Mouse (Mus musculus): ENCODE measurements at regions not wholly inside any gene's neighbourhood (a gene's known extent, or its start where the extent isn't known, plus 50 kb on each side); places are given as distances from the start of the nearest gene placed in this dataset.

DNA sequence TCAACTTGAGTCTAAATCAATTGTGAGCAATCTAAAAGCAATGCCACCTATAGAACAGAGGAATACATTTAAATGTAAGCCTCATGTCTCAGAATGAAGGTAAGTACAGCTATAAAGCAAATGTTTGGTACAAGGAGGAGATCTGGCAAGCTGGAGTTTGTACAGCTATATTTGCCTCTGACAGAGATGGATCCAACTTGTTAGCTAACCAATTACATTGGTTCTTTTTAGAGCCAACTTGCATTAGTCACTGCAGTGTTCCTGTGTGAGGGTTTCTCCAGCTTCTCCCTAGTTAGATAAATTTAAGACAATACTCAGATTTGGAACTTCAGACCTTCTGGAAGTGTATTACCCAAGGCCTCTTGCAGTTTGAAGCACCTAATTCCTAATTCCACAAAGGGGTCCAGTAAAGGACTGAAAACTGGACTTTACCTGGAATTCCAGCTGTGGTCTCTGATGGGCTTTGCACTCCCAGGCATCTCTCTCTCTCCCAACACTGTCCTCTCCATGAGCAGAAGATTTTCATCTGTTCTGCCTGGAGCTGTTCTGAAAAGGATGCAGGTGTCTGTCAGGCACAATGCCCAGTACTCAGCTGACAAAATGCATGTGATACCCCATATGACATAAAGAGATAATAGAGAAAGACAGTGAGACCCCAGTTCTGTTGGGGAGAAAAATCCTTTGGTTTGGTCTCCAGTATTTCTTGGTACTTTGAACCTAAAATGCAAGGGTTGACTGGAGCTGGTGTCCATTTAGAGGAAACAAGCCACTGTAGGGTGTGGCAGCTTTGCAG lies 379.1 kb upstream of the Cobl start:
- no peaks in the 10 kb centered on the region for H3K4me1 ChIP-seq (replicated peaks; ENCODE audit: control insufficient read depth in 2 of 2, insufficient read depth in 2 of 2, low read length in 1 of 2)
- ATAC-seq (ENCODE audit: insufficient read depth) = no peak
- no peaks in the 10 kb centered on the region for H3K27me3 ChIP-seq (ENCODE audit: control insufficient read depth, insufficient read depth, low read length)
- no peaks in the 10 kb centered on the region for H3K9me3 ChIP-seq (ENCODE audit: control insufficient read depth, low read length)
- H3K4me3 ChIP-seq (ENCODE audit: insufficient read depth in 1 of 2, low read depth in 2 of 2, low read length in 2 of 2) = no peak overlapping the region
- no peaks in the 10 kb centered on the region for H3K36me3 ChIP-seq (replicated peaks; ENCODE audit: control insufficient read depth, insufficient read depth, low read depth)
- no peak overlapping the region for H3K4me2 ChIP-seq (ENCODE audit: low read depth)
- DNase-seq (ENCODE audit: low read depth in 3 of 3, low spot score in 3 of 3) = no peak
- no peak overlapping the region for H3K27ac ChIP-seq
- H3K9ac ChIP-seq (replicated peaks) = no peak overlapping the region
- TF ChIP-seq CTCF (IDR thresholded peaks at IDR 0.05; ENCODE audit: low read depth) (no peak), EP300 (IDR thresholded peaks at IDR 0.05; ENCODE audit: low read depth) (no peak)

DNA sequence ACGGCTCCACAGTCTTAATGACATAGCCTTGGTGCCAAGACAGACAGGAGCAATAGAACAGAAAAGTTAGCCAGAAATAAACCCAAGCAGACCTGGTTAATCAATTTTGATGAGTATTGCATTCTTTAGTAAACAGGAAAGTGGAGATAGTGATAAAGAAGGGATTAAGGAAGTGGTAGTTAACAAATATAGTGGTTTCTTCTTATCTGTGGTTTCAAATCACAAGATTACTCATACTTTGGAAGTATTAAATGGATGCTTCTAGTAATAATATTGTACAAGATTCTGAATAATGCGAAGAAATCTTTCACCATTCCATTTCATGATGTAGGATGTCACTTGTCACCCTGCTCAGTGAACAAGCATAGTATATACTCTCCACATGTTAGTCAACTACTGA lies 376.6 kb upstream of the Cobl start:
- Histone ChIP-seq H3K4me2 (ENCODE audit: low read depth) (no peak overlapping the region), H3K27ac (no peak overlapping the region), H3K4me1 (replicated peaks; ENCODE audit: control insufficient read depth in 2 of 2, insufficient read depth in 2 of 2, low read length in 1 of 2) (no peaks in the 10 kb centered on the region), H3K27me3 (ENCODE audit: control insufficient read depth, insufficient read depth, low read length) (no peaks in the 10 kb centered on the region), H3K9me3 (ENCODE audit: control insufficient read depth, low read length) (no peaks in the 10 kb centered on the region), H3K36me3 (replicated peaks; ENCODE audit: control insufficient read depth, insufficient read depth, low read depth) (no peaks in the 10 kb centered on the region), H3K9ac (replicated peaks) (no peak overlapping the region), H3K4me3 (ENCODE audit: insufficient read depth in 1 of 2, low read depth in 2 of 2, low read length in 2 of 2) (no peak overlapping the region)
- DNase-seq (ENCODE audit: low read depth in 3 of 3, low spot score in 3 of 3) (no peak), ATAC-seq (ENCODE audit: insufficient read depth) (no peak)
- no peak for TF ChIP-seq EP300 (IDR thresholded peaks at IDR 0.05; ENCODE audit: low read depth)
- WGBS (ENCODE audit: insufficient replicate concordance) = 49% methylated on average over 2 of the region's 2 CpGs

DNA sequence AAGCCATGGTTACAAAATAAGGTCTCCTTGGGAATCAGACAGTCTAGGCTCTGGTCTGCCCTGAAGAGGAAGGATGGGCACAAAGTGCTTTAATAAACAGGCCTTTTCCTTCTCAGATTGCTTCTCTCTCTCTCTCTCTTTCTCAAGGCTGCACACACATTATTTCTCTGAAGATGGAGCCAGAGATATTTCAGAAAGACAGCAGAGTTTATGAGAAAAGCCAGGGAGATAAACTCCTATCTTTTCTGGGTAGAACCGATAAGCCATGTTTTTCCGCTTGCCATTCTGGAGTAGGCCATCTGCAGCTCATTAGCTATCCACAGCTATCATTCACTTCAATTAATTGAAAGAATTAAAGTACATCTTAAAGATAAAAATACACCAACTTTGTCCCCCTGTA lies 373.2 kb upstream of the Cobl start:
- H3K4me3 ChIP-seq (ENCODE audit: insufficient read depth in 1 of 2, low read depth in 2 of 2, low read length in 2 of 2) = no peak overlapping the region
- no peaks in the 10 kb centered on the region for H3K36me3 ChIP-seq (replicated peaks; ENCODE audit: control insufficient read depth, insufficient read depth, low read depth)
- H3K4me2 ChIP-seq (ENCODE audit: low read depth) = no peak overlapping the region
- WGBS (ENCODE audit: insufficient replicate concordance) = 67% methylated on average over 2 of the region's 2 CpGs
- H3K9me3 ChIP-seq (ENCODE audit: control insufficient read depth, low read length) = no peaks in the 10 kb centered on the region
- no peak for TF ChIP-seq EP300 (IDR thresholded peaks at IDR 0.05; ENCODE audit: low read depth)
- TF ChIP-seq CTCF (IDR thresholded peaks at IDR 0.05; ENCODE audit: low read depth) = no peak
- ATAC-seq (ENCODE audit: insufficient read depth) (no peak), DNase-seq (ENCODE audit: low read depth in 3 of 3, low spot score in 3 of 3) (no peak)
- H3K27ac ChIP-seq = no peak overlapping the region
- no peaks in the 10 kb centered on the region for H3K27me3 ChIP-seq (ENCODE audit: control insufficient read depth, insufficient read depth, low read length)
- no peak overlapping the region for H3K9ac ChIP-seq (replicated peaks)
- H3K4me1 ChIP-seq (replicated peaks; ENCODE audit: control insufficient read depth in 2 of 2, insufficient read depth in 2 of 2, low read length in 1 of 2) = no peaks in the 10 kb centered on the region

DNA sequence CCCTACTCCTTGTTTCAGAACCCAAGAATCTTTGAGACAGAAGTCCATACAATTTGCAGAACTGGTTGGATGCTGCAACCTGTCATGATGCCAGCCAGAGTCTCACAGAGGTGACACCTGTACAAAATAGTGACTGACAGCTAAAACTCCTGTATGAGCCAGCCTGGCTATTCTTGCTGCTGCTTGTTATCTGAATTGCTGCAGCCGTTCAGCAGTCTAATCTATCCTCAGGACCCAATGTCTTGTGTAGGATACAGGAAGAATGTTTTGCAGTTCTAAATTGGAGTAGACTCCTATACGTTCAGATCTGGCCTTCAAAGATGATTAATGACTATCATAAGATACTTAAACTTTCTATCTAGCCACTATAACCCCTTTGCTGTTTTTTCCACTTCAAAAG lies 372.6 kb upstream of the Cobl start:
- Histone ChIP-seq H3K36me3 (replicated peaks; ENCODE audit: control insufficient read depth, insufficient read depth, low read depth) (no peaks in the 10 kb centered on the region), H3K4me2 (ENCODE audit: low read depth) (no peak overlapping the region), H3K4me1 (replicated peaks; ENCODE audit: control insufficient read depth in 2 of 2, insufficient read depth in 2 of 2, low read length in 1 of 2) (no peaks in the 10 kb centered on the region), H3K9me3 (ENCODE audit: control insufficient read depth, low read length) (no peaks in the 10 kb centered on the region), H3K27ac (no peak overlapping the region), H3K9ac (replicated peaks) (no peak overlapping the region), H3K27me3 (ENCODE audit: control insufficient read depth, insufficient read depth, low read length) (no peaks in the 10 kb centered on the region), H3K4me3 (ENCODE audit: insufficient read depth in 1 of 2, low read depth in 2 of 2, low read length in 2 of 2) (no peak overlapping the region)
- no peak for ATAC-seq (ENCODE audit: insufficient read depth)
- no peak for DNase-seq (ENCODE audit: low read depth in 3 of 3, low spot score in 3 of 3)
- WGBS (ENCODE audit: insufficient replicate concordance) = 32% methylated on average over 2 of the region's 2 CpGs
- TF ChIP-seq EP300 (IDR thresholded peaks at IDR 0.05; ENCODE audit: low read depth) = no peak

DNA sequence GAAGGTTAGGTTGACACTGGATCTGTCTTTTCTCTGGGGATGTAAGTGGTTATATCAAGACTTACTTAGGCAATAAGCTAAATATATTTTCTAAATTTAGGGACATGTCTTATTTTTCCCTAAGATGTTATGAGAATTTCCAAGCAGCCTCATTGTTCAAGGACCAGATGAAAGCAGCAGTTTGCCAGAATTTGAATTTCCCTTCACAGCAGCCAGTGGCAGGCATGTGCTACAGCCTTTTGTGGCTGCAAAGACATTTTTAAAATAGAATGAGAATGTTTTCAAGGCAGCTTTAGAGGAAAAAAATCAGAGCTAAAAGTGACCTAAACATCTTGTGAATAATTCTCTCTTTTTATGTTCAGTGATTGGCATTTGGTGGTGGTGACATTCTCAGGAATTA lies 371.6 kb upstream of the Cobl start:
- DNase-seq (ENCODE audit: low read depth in 3 of 3, low spot score in 3 of 3) (no peak), ATAC-seq (ENCODE audit: insufficient read depth) (no peak)
- H3K27ac ChIP-seq = no peak overlapping the region
- H3K9ac ChIP-seq (replicated peaks) = no peak overlapping the region
- no peaks in the 10 kb centered on the region for H3K4me1 ChIP-seq (replicated peaks; ENCODE audit: control insufficient read depth in 2 of 2, insufficient read depth in 2 of 2, low read length in 1 of 2)
- no peaks in the 10 kb centered on the region for H3K27me3 ChIP-seq (ENCODE audit: control insufficient read depth, insufficient read depth, low read length)
- H3K36me3 ChIP-seq (replicated peaks; ENCODE audit: control insufficient read depth, insufficient read depth, low read depth) = no peaks in the 10 kb centered on the region
- no peak overlapping the region for H3K4me3 ChIP-seq (ENCODE audit: insufficient read depth in 1 of 2, low read depth in 2 of 2, low read length in 2 of 2)
- H3K9me3 ChIP-seq (ENCODE audit: control insufficient read depth, low read length) = no peaks in the 10 kb centered on the region
- no peak overlapping the region for H3K4me2 ChIP-seq (ENCODE audit: low read depth)
- TF ChIP-seq CTCF (IDR thresholded peaks at IDR 0.05; ENCODE audit: low read depth) (no peak), EP300 (IDR thresholded peaks at IDR 0.05; ENCODE audit: low read depth) (no peak)
